Mouse (Mus musculus) spleen, adult 2 months (tissue): Measurements from ENCODE around the gene Gpr157.

Experiments
- CTCF ChIP-seq: fragments of 200-500 bp; IDR thresholded peaks from 2 replicates; pipeline ENCODE4 v1.5.1; 2011; ENCODE audit warnings: mild to moderate bottlenecking, inconsistent platforms; ENCODE audit not compliant: insufficient read depth, insufficient read length, insufficient replicate concordance; ENCODE audit errors: extremely low read depth
- POLR2A ChIP-seq: fragments of 200-500 bp; IDR thresholded peaks from 2 replicates; pipeline ENCODE4 v1.6.1; 2011; ENCODE audit warnings: low read depth, low read length, inconsistent platforms

DNA sequence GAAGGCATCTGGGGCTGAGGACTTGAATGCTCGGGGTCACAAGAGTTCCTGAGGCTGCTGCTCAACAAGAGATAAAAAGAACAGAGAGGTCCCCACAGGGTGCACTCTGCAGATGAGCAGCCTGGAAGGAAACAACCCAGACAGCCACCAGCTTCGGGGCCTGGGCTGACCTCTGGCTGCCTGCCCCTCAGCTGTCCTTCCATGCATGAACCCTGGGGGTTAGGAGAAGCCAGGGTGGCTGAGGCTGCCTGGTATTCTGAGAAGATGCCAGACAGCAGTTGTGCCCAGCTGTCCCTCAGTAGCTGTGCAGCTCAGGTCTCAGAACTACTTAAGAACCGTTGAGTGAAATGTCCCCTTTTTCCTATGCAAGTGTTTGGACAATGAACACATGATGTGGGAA is 35.3 kb downstream of the Gpr157 start:
- TF ChIP-seq CTCF (no peak), POLR2A (no peak)
